Comparison of ENCODE assay signal across 32 mouse cellular contexts in the genomic region with DNA sequence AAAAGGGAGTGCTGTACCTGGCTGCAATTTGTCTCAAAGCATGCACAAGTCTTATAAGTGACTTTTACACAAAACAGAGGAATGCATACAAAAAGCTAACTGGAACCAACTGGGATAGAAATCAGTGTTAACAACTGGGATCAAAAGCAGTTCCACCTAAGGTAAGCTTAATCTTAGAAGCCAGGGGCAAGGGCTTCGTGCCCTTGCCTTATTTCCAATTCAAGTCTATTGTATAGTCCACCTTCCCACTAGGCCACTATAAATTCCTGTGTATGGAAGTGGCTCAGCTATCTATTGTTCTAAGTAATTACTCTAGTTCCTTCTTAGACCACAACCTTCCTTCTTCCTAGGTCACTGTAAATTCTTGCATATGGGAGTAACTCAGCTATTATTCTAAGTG.
"Had no signal": no experiment of that assay in that cellular context is flagged by ENCODE, and none has a peak within 500 bp of the region (broad histone marks: within the 10 kb centered on the region; RNA-seq: fewer than 3 reads in every experiment).

No protein-coding gene starts in this region.

- H3K4me3 ChIP-seq: limb, embryonic 10.5 days; limb, embryonic 12.5 days; limb, embryonic 13.5 days; limb, embryonic 15.5 days; liver, embryonic 12.5 days; liver, embryonic 13.5 days; liver, embryonic 15.5 days; lung, embryonic 15.5 days; megakaryocyte, embryonic 14.5 days; midbrain, embryonic 10.5 days; midbrain, embryonic 12.5 days; midbrain, embryonic 13.5 days; midbrain, embryonic 15.5 days; myocyte; neural tube, embryonic 12.5 days had no signal

- H3K9me3 ChIP-seq: limb, embryonic 10.5 days; limb, embryonic 12.5 days; limb, embryonic 13.5 days; limb, embryonic 15.5 days; liver, embryonic 12.5 days; liver, embryonic 13.5 days; liver, embryonic 15.5 days; lung, embryonic 15.5 days; midbrain, embryonic 10.5 days; midbrain, embryonic 12.5 days; midbrain, embryonic 13.5 days; midbrain, embryonic 15.5 days; neural tube, embryonic 12.5 days had no signal

- H3K4me1 ChIP-seq: limb, embryonic 10.5 days; limb, embryonic 12.5 days; limb, embryonic 13.5 days; limb, embryonic 15.5 days; liver, embryonic 12.5 days; liver, embryonic 13.5 days; liver, embryonic 15.5 days; lung, embryonic 15.5 days; midbrain, embryonic 10.5 days; midbrain, embryonic 12.5 days; midbrain, embryonic 13.5 days; midbrain, embryonic 15.5 days; neural tube, embryonic 12.5 days had no signal

- H3K36me3 ChIP-seq: limb, embryonic 10.5 days; limb, embryonic 12.5 days; limb, embryonic 13.5 days; limb, embryonic 15.5 days; liver, embryonic 12.5 days; liver, embryonic 13.5 days; liver, embryonic 15.5 days; lung, embryonic 15.5 days; midbrain, embryonic 10.5 days; midbrain, embryonic 12.5 days; midbrain, embryonic 13.5 days; midbrain, embryonic 15.5 days; neural tube, embryonic 12.5 days had no signal

- ATAC-seq: liver, embryonic 12.5 days; liver, postnatal 0 days; lung, postnatal 0 days; midbrain, embryonic 13.5 days; midbrain, embryonic 15.5 days; midbrain, embryonic 16.5 days had no signal

- DNase-seq: left cerebral cortex, postnatal 4 days; liver; liver, embryonic 13.5 days; liver, postnatal 0 days; lung, adult 18-20 months; lung, adult 2 months; lung, embryonic 14.5 days; lung, postnatal 10 days; lung, postnatal 14 days; lung, postnatal 36 days; lung, postnatal 4 days; midbrain, embryonic 14.5 days had no signal

- H3K4me2 ChIP-seq: limb, embryonic 12.5 days; limb, embryonic 13.5 days; limb, embryonic 15.5 days; liver, embryonic 11.5 days; liver, embryonic 12.5 days; liver, embryonic 13.5 days; liver, embryonic 15.5 days; lung, embryonic 14.5 days; lung, embryonic 15.5 days; midbrain, embryonic 11.5 days; midbrain, embryonic 12.5 days; midbrain, embryonic 13.5 days; midbrain, embryonic 15.5 days; neural tube, embryonic 12.5 days had no signal

- H3K27ac ChIP-seq: limb, embryonic 10.5 days; limb, embryonic 12.5 days; limb, embryonic 13.5 days; limb, embryonic 15.5 days; liver, embryonic 12.5 days; liver, embryonic 13.5 days; liver, embryonic 14.5 days; liver, embryonic 15.5 days; lung, embryonic 15.5 days; macrophage; midbrain, embryonic 10.5 days; midbrain, embryonic 12.5 days; midbrain, embryonic 13.5 days; midbrain, embryonic 15.5 days; neural tube, embryonic 12.5 days had no signal

- H3K9ac ChIP-seq: limb, embryonic 12.5 days; limb, embryonic 13.5 days; limb, embryonic 15.5 days; liver, embryonic 12.5 days; liver, embryonic 13.5 days; liver, embryonic 14.5 days; liver, embryonic 15.5 days; liver, postnatal 0 days; lung, embryonic 14.5 days; lung, embryonic 15.5 days; midbrain, embryonic 12.5 days; midbrain, embryonic 13.5 days; midbrain, embryonic 15.5 days; neural tube, embryonic 12.5 days had no signal

- H3K27me3 ChIP-seq: limb, embryonic 12.5 days; limb, embryonic 13.5 days; limb, embryonic 15.5 days; liver, embryonic 12.5 days; liver, embryonic 13.5 days; liver, embryonic 15.5 days; lung, embryonic 15.5 days; megakaryocyte, embryonic 14.5 days; midbrain, embryonic 12.5 days; midbrain, embryonic 13.5 days; midbrain, embryonic 15.5 days; neural tube, embryonic 12.5 days had no signal
